ENCODE assay signal across 13 mouse cellular contexts in genomic region chr2:85278128-85278527, GRCm38 (mm10).
"Had no signal": no experiment of that assay in that cellular context is flagged by ENCODE, and none has a peak within 500 bp of the region (broad histone marks: within the 10 kb centered on the region; RNA-seq: fewer than 3 reads in every experiment).

No protein-coding gene starts in this region.

- H3K27ac ChIP-seq: limb, embryonic 10.5 days; liver, embryonic 15.5 days; neural tube, embryonic 12.5 days; stomach, embryonic 15.5 days had no signal

- ATAC-seq: lung, postnatal 0 days had no signal

- H3K4me1 ChIP-seq: limb, embryonic 10.5 days; liver, embryonic 15.5 days; neural tube, embryonic 12.5 days; stomach, embryonic 15.5 days had no signal

- DNase-seq: kidney, adult 8-10 months; kidney, postnatal 25 days; lung, adult 2 months; lung, postnatal 36 days; midbrain, embryonic 14.5 days; thymus, adult 2 months; thymus, postnatal 25 days had no signal

- H3K4me2 ChIP-seq: liver, embryonic 11.5 days; liver, embryonic 15.5 days; neural tube, embryonic 12.5 days; stomach, embryonic 15.5 days had no signal

- H3K9ac ChIP-seq: liver, embryonic 15.5 days; neural tube, embryonic 12.5 days; stomach, embryonic 15.5 days had no signal

- H3K4me3 ChIP-seq: limb, embryonic 10.5 days; liver, embryonic 15.5 days; neural tube, embryonic 12.5 days; stomach, embryonic 15.5 days had no signal

- H3K9me3 ChIP-seq: limb, embryonic 10.5 days; liver, embryonic 15.5 days; neural tube, embryonic 12.5 days; stomach, embryonic 15.5 days had no signal

- H3K27me3 ChIP-seq: liver, embryonic 15.5 days; neural tube, embryonic 12.5 days; stomach, embryonic 15.5 days had no signal

- H3K36me3 ChIP-seq: limb, embryonic 10.5 days; liver, embryonic 15.5 days; neural tube, embryonic 12.5 days; stomach, embryonic 15.5 days had no signal
